Mouse (Mus musculus): ENCODE measurements around the gene Dlgap1.

Gene Dlgap1

GRCm38 (mm10) chr17:70341230-70341629 is 372.4 kb downstream of the Dlgap1 start:
- no peak for DNase-seq (ENCODE audit: low spot score in 2 of 2)

- DNase-seq (ENCODE audit: low spot score in 2 of 2): no peak
Observed at GRCm38 (mm10) chr17:70341920-70342319, 373.0 kb downstream of the Dlgap1 start.

- DNase-seq (ENCODE audit: low spot score in 2 of 2): no peak
Observed at GRCm38 (mm10) chr17:70347403-70347802, 378.5 kb downstream of the Dlgap1 start.

GRCm38 (mm10) chr17:70363561-70363960 is 394.7 kb downstream of the Dlgap1 start:
- DNase-seq (ENCODE audit: low spot score in 2 of 2): no peak

GRCm38 (mm10) chr17:70363971-70364370 is 395.1 kb downstream of the Dlgap1 start:
- no peak for DNase-seq (ENCODE audit: low spot score in 2 of 2)

GRCm38 (mm10) chr17:70369124-70369523 is 400.3 kb downstream of the Dlgap1 start:
- no peak for DNase-seq (ENCODE audit: low spot score in 2 of 2)

GRCm38 (mm10) chr17:70377020-70377419 is 408.1 kb downstream of the Dlgap1 start:
- DNase-seq (ENCODE audit: low spot score in 2 of 2): peak in 1 of 2 experiments; percentile 8

- no peak for DNase-seq (ENCODE audit: low spot score in 2 of 2)
Observed at GRCm38 (mm10) chr17:70388447-70388846, 419.6 kb downstream of the Dlgap1 start.

GRCm38 (mm10) chr17:70397220-70397619 is 428.3 kb downstream of the Dlgap1 start:
- DNase-seq (ENCODE audit: low spot score in 2 of 2): no peak

GRCm38 (mm10) chr17:70397708-70398107 is 428.8 kb downstream of the Dlgap1 start:
- no peak for DNase-seq (ENCODE audit: low spot score in 2 of 2)

GRCm38 (mm10) chr17:70401909-70402308 is 433.0 kb downstream of the Dlgap1 start:
- DNase-seq (ENCODE audit: low spot score in 2 of 2): no peak

- DNase-seq (ENCODE audit: low spot score in 2 of 2): no peak
Observed at GRCm38 (mm10) chr17:70403750-70404149, 434.9 kb downstream of the Dlgap1 start.

- DNase-seq (ENCODE audit: low spot score in 2 of 2): no peak
Observed at GRCm38 (mm10) chr17:70414202-70414601, 445.3 kb downstream of the Dlgap1 start.

GRCm38 (mm10) chr17:70427866-70428265 is 459.0 kb downstream of the Dlgap1 start:
- no peak for DNase-seq (ENCODE audit: low spot score in 2 of 2)

GRCm38 (mm10) chr17:70429746-70430451 is 461.0 kb downstream of the Dlgap1 start:
- DNase-seq (ENCODE audit: low spot score in 2 of 2): peak; percentile 28 to 62

GRCm38 (mm10) chr17:70430452-70430787 is 461.5 kb downstream of the Dlgap1 start:
- peak; percentile 42 to 63 for DNase-seq (ENCODE audit: low spot score in 2 of 2)

GRCm38 (mm10) chr17:70432834-70433233 is 464.0 kb downstream of the Dlgap1 start:
- no peak for DNase-seq (ENCODE audit: low spot score in 2 of 2)

- no peak for DNase-seq (ENCODE audit: low spot score in 2 of 2)
Observed at GRCm38 (mm10) chr17:70434549-70434948, 465.7 kb downstream of the Dlgap1 start.

- no peak for DNase-seq (ENCODE audit: low spot score in 2 of 2)
Observed at GRCm38 (mm10) chr17:70435612-70436011, 466.7 kb downstream of the Dlgap1 start.

- no peak for DNase-seq (ENCODE audit: low spot score in 2 of 2)
Observed at GRCm38 (mm10) chr17:70437229-70437628, 468.4 kb downstream of the Dlgap1 start.

GRCm38 (mm10) chr17:70442976-70443375 is 474.1 kb downstream of the Dlgap1 start:
- no peak for DNase-seq (ENCODE audit: low spot score in 2 of 2)

- DNase-seq (ENCODE audit: low spot score in 2 of 2): no peak
Observed at GRCm38 (mm10) chr17:70446451-70446850, 477.6 kb downstream of the Dlgap1 start.

- DNase-seq (ENCODE audit: low spot score in 2 of 2): peak; percentile 11 to 27
Observed at GRCm38 (mm10) chr17:70455036-70455435, 486.2 kb downstream of the Dlgap1 start.

- DNase-seq (ENCODE audit: low spot score in 2 of 2): no peak
Observed at GRCm38 (mm10) chr17:70457103-70457502, 488.2 kb downstream of the Dlgap1 start.
